In genomic region chr7:127936216-127936884, GRCm38 (mm10) we compare ENCODE assay signal across 8 mouse cellular contexts. TPM values are rescaled to one million over a fixed set of nuclear protein-coding genes. Genes with fewer than 3 reads are reported as not detected.
DNase-seq lines count a peak whose midpoint lies in the region; ATAC-seq lines count a peak whose summit lies in the region.

No protein-coding gene starts in this region.

- peak overlapping the region; percentile 77 for H3K4me2 ChIP-seq in heart, embryonic 14.5 days (ENCODE audit: low read length)
- peak overlapping the region; percentile 96 for H3K4me2 ChIP-seq in hindbrain, embryonic 11.5 days (replicated peaks; ENCODE audit: low read depth, low read length)
- peak overlapping the region; percentile 88 for H3K4me2 ChIP-seq in midbrain, embryonic 12.5 days (replicated peaks)

- peak overlapping the region; percentile 79 for H3K9ac ChIP-seq in heart, embryonic 14.5 days (ENCODE audit: low read length)
- H3K9ac ChIP-seq in hindbrain, embryonic 11.5 days (ENCODE audit: low read depth, low read length): peak overlapping the region; percentile 84
- peak overlapping the region; percentile 71 for H3K9ac ChIP-seq in midbrain, embryonic 12.5 days (replicated peaks)

- no peaks in the 10 kb centered on the region for H3K27me3 ChIP-seq in heart, embryonic 14.5 days (ENCODE audit: control insufficient read depth, insufficient read depth, low read length)
- H3K27me3 ChIP-seq in hindbrain, embryonic 11.5 days (ENCODE audit: control insufficient read depth, insufficient read depth, low read length): no peaks in the 10 kb centered on the region
- H3K27me3 ChIP-seq in midbrain, embryonic 12.5 days: peaks cover 7% of the 10 kb centered on the region; the same call in 1 of the 2 replicates

- WGBS in heart, embryonic 14.5 days: 51% methylated on average over 18 of the region's 18 CpGs
- 60% methylated on average over 18 of the region's 18 CpGs for WGBS in hindbrain, embryonic 11.5 days
- 57% methylated on average over 18 of the region's 18 CpGs for WGBS in midbrain, embryonic 12.5 days

- peaks cover 10 to 11% of the 10 kb centered on the region in 2 experiments; a peak in 3 of 4 replicates for H3K4me1 ChIP-seq in heart, embryonic 14.5 days (ENCODE audit: control insufficient read depth in 2 of 2, insufficient read depth in 2 of 2, low read length in 2 of 2)
- H3K4me1 ChIP-seq in hindbrain, embryonic 11.5 days (replicated peaks; ENCODE audit: control insufficient read depth, insufficient read depth, low read length): peaks cover 6% of the 10 kb centered on the region; the same call in 1 of the 2 replicates
- peaks cover 17% of the 10 kb centered on the region for H3K4me1 ChIP-seq in midbrain, embryonic 12.5 days

- intact Hi-C loops in heart, postnatal 14 days (cut with DNase I): loop anchor here (2.0 kb wide), 2 partner anchors 30 to 138 kb away; partner anchors contain the start of gene Fus

- no peaks in the 10 kb centered on the region for H3K9me3 ChIP-seq in heart, embryonic 14.5 days (ENCODE audit: control insufficient read depth, low read length)
- H3K9me3 ChIP-seq in hindbrain, embryonic 11.5 days (ENCODE audit: control insufficient read depth, low read length): no peaks in the 10 kb centered on the region
- H3K9me3 ChIP-seq in midbrain, embryonic 12.5 days: no peaks in the 10 kb centered on the region

- no peak for DNase-seq in heart, postnatal 14 days
- peak; percentile 17 for DNase-seq in ZHBTc4 (ENCODE audit: low read depth, low spot score)
- DNase-seq in hindbrain, embryonic 11.5 days (ENCODE audit: low spot score): no peak
- DNase-seq in MN1 (ENCODE audit: low spot score): no peak
- no peak for DNase-seq in kidney, postnatal 4 days
- no peak for DNase-seq in thymus, postnatal 10 days (ENCODE audit: low spot score in 2 of 2)

- H3K27ac ChIP-seq in heart, embryonic 14.5 days (replicated peaks in 1 of 2; ENCODE audit: control insufficient read depth in 1 of 2, insufficient read depth in 1 of 2, low read depth in 2 of 2, low read length in 2 of 2): no peak overlapping the region
- H3K27ac ChIP-seq in hindbrain, embryonic 11.5 days (ENCODE audit: low read depth, low read length): no peak overlapping the region
- no peak overlapping the region for H3K27ac ChIP-seq in midbrain, embryonic 12.5 days (replicated peaks)

- peak overlapping the region; percentile 56 to 60 for H3K4me3 ChIP-seq in heart, embryonic 14.5 days (ENCODE audit: control insufficient read depth in 1 of 2, insufficient read depth in 1 of 2, low read depth in 1 of 2, low read length in 2 of 2)
- H3K4me3 ChIP-seq in hindbrain, embryonic 11.5 days (ENCODE audit: low read depth, low read length): peak overlapping the region; percentile 67
- peak overlapping the region; percentile 56 for H3K4me3 ChIP-seq in midbrain, embryonic 12.5 days

- no peaks in the 10 kb centered on the region for H3K36me3 ChIP-seq in heart, embryonic 14.5 days (ENCODE audit: control insufficient read depth, insufficient read depth, low read length)
- H3K36me3 ChIP-seq in hindbrain, embryonic 11.5 days (ENCODE audit: control insufficient read depth, insufficient read depth, low read length): no peaks in the 10 kb centered on the region
- no peaks in the 10 kb centered on the region for H3K36me3 ChIP-seq in midbrain, embryonic 12.5 days

- ATAC-seq in heart, embryonic 14.5 days (ENCODE audit: insufficient number of reproducible peaks, insufficient read depth, low FRiP score, low read depth): no peak
- peak; percentile 10; the same call in 1 of the 2 replicates for ATAC-seq in hindbrain, embryonic 11.5 days (ENCODE audit: low FRiP score)
- ATAC-seq in midbrain, embryonic 12.5 days (ENCODE audit: low FRiP score, low read depth): 0 out of 2 replicates have a peak, but pooled peaks have one; percentile 10

RNA-seq across cellular contexts. Expression of gene Prss8, which starts 6.4 kb away (rescaled TPM):
- 0.23 and 0.62 TPM in 2 replicates for polyA plus RNA-seq in heart, embryonic 14.5 days (2014; fragmentation: Nextera tagmentation; extraction: Ambion mirVana)
- total RNA-seq in heart, postnatal 14 days (2021): under 1 TPM in 1 of 2 experiments, not detected in 1; 0.24 TPM
- 3.4 and 4.9 TPM in 2 replicates for polyA plus RNA-seq in hindbrain, embryonic 11.5 days (2014; fragmentation: Nextera tagmentation; extraction: Ambion mirVana)
- 0.43 and 1.3 TPM in 2 replicates for polyA plus RNA-seq in midbrain, embryonic 12.5 days (2016; fragmentation: Nextera tagmentation; extraction: Ambion mirVana)

RNA-seq across cellular contexts. Expression of gene Prss36, which starts 10.2 kb away (rescaled TPM):
- polyA plus RNA-seq in heart, embryonic 14.5 days (2014; fragmentation: Nextera tagmentation; extraction: Ambion mirVana): 9.2 and 10.1 TPM in 2 replicates
- total RNA-seq in heart, postnatal 14 days (2021): 1 to 10 TPM; 6.4 to 6.7 TPM
- polyA plus RNA-seq in hindbrain, embryonic 11.5 days (2014; fragmentation: Nextera tagmentation; extraction: Ambion mirVana): 8.5 and 11.0 TPM in 2 replicates
- 9.3 and 10.4 TPM in 2 replicates for polyA plus RNA-seq in midbrain, embryonic 12.5 days (2016; fragmentation: Nextera tagmentation; extraction: Ambion mirVana)

RNA-seq across cellular contexts. Expression of gene Kat8, which starts 24.0 kb away (rescaled TPM):
- 28.3 and 28.7 TPM in 2 replicates for polyA plus RNA-seq in heart, embryonic 14.5 days (2014; fragmentation: Nextera tagmentation; extraction: Ambion mirVana)
- total RNA-seq in heart, postnatal 14 days (2021): 10 to 100 TPM; 13.5 TPM
- polyA plus RNA-seq in hindbrain, embryonic 11.5 days (2014; fragmentation: Nextera tagmentation; extraction: Ambion mirVana): 49.7 and 50.1 TPM in 2 replicates
- 54.4 and 55.2 TPM in 2 replicates for polyA plus RNA-seq in midbrain, embryonic 12.5 days (2016; fragmentation: Nextera tagmentation; extraction: Ambion mirVana)

RNA-seq across cellular contexts. Expression of gene Fus, which starts 30.9 kb away (rescaled TPM):
- polyA plus RNA-seq in heart, embryonic 14.5 days (2014; fragmentation: Nextera tagmentation; extraction: Ambion mirVana): 40.6 and 41.0 TPM in 2 replicates
- total RNA-seq in heart, postnatal 14 days (2021): 100 to 1,000 TPM; 169 to 184 TPM
- polyA plus RNA-seq in hindbrain, embryonic 11.5 days (2014; fragmentation: Nextera tagmentation; extraction: Ambion mirVana): 58.7 and 65.0 TPM in 2 replicates
- polyA plus RNA-seq in midbrain, embryonic 12.5 days (2016; fragmentation: Nextera tagmentation; extraction: Ambion mirVana): 518 and 540 TPM in 2 replicates

RNA-seq across cellular contexts. Expression of gene Bckdk, which starts 32.5 kb away (rescaled TPM):
- 167 and 178 TPM in 2 replicates for polyA plus RNA-seq in heart, embryonic 14.5 days (2014; fragmentation: Nextera tagmentation; extraction: Ambion mirVana)
- total RNA-seq in heart, postnatal 14 days (2021): 10 to 100 TPM; 85.7 to 86.8 TPM
- 96.5 and 105 TPM in 2 replicates for polyA plus RNA-seq in hindbrain, embryonic 11.5 days (2014; fragmentation: Nextera tagmentation; extraction: Ambion mirVana)
- 83.7 and 85.5 TPM in 2 replicates for polyA plus RNA-seq in midbrain, embryonic 12.5 days (2016; fragmentation: Nextera tagmentation; extraction: Ambion mirVana)
